Mouse (Mus musculus): Measurements from ENCODE around the gene Glmp.
A peak's percentile ranks its signal among the peaks of the same experiment; 100 is the strongest.
"Not testable (repeated sequence)": the region's sequence is repeated elsewhere in the genome, so short reads cannot be mapped to it uniquely, and the experiment has no call there.

The Glmp gene

DNA sequence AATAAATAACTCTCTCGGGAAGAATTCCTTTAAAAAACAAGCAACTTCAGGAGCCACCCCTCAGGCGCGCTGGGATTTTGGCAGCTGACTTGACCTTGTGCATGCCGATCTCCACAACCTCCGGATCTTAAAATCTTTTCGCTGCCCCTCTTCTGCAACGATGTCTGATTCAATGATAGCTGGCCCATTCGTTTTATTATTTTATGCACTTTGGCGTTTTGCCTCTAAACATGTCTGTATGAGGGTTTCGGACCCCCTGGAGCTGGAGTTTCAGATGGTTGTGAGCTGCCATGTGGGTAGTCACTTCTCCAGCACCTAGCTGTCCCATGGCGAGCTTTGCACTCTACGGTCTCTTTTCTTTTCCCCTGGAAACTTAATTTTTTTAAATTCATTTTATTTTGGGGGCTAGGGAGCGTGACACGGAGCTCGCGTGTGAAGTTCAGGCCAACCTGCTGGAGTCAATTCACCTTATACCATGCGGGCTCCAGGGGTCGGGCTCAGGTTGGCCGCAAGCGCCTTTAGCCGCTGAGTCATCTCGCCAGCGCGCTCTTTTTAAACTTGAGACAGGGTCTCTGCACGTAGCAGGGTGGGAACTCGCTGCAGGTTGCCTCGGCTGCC is 10.7 kb downstream of the Glmp start:
- DNase-seq (ENCODE audit: low spot score in 2 of 2) = no peak

DNA sequence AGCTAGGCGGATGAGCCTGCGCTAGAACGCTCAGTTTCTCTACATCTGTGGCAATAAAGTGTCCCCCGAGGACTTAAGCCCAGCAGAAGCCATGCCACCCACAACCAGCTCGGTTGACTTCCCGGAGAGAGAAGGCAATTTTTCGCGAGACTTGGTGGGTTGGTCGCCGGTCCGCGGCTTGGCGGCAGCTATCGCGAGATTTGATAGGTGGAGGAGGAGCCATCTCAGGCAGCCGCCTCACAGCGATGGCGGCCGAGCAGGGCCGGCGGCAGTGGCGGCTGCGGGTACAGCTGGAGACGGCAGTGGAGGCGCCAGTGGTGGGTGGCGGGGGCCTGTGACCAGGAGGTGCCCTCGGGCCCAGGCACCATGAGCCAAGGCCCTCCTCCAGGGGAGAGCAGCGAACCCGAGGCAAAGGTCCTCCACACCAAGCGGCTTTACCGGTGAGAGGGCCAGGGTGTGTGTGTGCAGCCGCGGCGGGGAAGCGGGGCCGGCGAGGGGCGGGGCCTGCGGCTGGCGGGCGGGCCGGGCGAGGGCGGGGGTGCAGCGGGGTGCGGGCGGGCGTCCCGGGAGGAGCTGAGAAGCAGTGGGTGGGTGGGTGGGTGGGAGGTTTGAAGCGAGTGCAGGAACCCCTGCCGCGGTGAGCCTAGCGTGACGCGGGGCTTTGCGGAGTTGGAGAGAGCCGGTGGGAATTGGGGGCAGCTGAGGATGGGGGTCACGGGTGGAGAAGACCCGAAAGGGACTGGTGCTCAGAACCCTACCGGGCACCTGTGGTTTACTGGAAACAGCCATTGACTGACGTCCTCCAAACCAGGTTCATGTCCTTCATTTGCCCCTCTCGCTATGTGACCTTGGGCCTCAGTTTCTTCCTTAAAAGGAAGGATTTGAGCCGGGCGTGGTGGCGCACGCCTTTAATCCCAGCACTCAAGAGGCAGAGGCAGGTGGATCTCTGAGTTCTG is 11.5 kb downstream of the Glmp start, which contains the start of the genes Tmem79 and Smg5:
TSS of gene Tmem79 (minus strand) at position 91 of the 956 bp plus-strand sequence.
TSS of gene Smg5 (plus strand) at position 203 of the 956 bp plus-strand sequence.
- peak; percentile 88 to 95 for DNase-seq (ENCODE audit: low spot score in 2 of 2)

DNA sequence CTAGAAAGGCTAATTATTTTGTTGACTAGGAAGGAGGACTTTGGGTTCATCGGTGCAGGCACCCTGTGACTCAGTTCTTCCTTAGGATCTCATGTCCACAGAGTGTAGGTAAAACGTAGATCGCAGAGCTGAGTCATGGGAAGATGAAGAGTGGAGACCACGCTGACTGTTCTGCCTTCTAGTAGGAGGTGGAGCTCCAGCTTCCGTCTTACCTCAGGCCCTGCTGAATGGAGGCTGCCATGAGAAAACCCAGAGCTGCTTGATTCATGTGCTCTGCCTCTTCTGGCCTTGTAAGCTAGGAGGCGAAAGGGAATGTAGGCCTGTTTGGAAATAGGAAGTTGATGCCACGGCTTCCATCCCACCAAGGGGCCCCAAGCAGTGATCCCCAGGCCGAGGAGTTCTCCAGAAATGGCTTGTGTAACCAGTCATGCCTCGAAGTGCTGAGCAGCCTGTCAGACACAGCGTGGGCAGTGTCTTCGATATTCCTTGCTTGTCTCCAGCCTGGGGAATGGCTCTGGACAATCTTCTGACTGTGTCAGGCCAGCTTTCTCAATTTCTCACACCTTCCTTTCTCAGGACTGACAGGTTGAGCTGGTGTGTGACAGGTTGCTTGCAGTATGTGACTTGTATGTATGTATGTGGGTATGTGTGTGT is 12.7 kb downstream of the Glmp start:
- no peak for DNase-seq (ENCODE audit: low spot score in 2 of 2)

DNA sequence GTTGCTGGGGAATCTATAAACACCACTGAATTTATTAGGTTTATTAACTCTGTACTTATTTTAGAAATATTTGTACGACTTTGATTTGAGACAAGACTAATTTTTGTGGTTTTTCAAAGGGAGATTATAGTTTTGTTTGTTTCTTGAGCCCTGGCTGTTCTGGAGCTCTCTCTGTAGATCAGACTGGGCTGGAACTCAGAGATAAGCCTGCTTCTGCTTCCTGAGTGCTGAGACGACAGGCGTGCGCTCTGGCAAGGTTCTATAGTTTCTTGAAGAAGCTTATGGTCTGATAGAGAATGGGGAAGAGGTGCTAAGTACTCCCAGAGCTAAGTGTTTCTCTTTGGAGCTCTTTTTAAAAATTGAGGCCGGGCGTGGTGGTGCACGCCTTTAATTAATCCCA is 13.5 kb downstream of the Glmp start:
- DNase-seq (ENCODE audit: low spot score in 2 of 2) = no peak

DNA sequence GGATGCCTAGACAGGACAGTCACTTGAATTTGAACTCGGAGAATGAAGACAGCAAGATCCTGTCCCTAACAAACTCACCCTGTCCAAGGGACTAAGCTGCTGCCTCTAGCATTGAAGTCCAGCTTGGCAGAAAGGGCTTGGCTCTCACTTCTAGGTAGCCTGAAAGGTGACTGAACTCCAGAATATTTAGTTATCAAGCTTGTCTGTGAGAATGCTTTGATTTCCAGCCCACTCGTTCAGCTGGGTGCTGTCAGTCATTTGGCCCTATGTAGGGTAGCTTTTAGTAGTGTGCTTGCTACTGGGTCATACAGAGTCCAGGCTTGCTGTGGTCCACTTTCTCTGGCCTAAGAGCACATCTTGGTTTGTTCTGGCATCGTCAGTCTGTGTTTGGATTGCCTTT is 14.2 kb downstream of the Glmp start:
- no peak for DNase-seq (ENCODE audit: low spot score in 2 of 2)

DNA sequence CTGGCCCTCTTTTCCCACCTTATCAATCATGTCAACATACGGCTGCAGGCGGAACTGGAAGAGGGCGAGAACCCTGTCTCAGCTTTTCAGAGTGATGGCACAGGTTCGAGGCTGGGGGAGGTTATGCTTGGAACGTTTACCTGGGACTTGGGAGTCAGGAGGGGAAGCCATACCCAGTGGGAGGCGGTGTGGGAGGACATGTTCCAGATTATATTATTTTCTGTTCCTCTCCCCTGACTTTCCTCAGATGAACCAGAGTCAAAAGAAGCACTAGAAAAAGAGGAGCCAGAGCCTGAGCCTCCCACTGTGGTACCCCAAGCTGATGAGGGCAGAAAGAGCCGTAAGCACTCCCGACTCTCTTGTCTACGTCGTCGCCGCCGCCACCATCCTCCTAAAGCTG is 25.9 kb downstream of the Glmp start:
- no peak for DNase-seq (ENCODE audit: low spot score in 2 of 2)

DNA sequence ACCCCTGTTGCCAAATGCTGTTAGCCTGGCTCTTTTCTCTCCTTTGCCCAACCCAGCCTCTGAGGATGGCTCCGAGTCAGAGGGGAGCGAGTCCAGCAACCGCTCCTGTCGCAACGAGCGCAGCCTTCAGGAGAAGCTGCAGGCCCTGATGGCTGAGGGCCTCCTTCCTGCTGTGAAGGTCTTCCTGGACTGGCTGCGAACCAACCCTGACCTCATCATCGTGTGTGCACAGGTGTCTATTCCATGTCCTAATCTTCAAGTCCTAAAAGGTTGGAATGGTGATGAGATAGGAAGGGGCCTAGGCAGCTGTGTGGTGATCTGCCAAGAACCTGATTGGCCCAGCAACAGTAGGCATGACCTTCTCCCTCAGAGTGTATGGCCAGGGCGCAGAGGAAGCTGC is 28.1 kb downstream of the Glmp start:
- no peak for DNase-seq (ENCODE audit: low spot score in 2 of 2)

DNA sequence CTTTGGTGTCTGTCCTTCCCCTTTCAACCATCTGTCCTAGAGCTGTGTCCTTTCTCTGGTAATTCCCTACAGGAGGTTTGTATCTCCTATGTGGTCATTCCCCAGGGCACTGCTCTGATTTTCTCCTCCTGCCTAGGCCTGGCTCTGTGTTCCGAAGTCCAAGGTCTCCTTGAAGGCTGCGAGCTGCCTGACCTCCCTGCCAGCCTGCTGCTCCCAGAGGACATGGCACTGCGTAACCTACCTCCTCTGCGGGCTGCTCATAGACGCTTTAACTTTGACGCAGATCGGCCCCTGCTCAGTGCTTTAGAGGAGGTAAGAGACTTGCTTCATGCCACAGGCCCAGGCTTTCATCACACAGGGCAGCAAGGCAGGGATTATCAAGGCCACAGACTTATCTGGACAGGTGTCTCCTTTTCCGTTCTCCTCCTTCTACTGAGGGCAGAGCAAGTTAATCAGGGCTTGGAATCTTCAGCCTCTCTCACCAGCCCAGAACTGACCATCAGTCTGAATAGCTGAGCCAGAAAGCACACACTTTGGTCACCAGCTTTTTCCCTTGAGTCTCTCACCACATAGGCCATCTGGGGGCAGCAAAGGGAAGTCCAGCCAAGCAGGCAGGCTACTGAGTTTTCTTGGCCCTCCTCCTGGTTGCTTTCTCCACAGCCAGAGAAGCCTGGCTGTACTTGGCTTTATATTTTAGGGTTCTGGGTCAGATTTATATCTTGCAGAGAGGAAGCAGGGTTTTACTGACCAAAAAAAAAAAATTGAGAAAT is 29.8 kb downstream of the Glmp start:
- DNase-seq (ENCODE audit: low spot score in 2 of 2) = no peak

DNA sequence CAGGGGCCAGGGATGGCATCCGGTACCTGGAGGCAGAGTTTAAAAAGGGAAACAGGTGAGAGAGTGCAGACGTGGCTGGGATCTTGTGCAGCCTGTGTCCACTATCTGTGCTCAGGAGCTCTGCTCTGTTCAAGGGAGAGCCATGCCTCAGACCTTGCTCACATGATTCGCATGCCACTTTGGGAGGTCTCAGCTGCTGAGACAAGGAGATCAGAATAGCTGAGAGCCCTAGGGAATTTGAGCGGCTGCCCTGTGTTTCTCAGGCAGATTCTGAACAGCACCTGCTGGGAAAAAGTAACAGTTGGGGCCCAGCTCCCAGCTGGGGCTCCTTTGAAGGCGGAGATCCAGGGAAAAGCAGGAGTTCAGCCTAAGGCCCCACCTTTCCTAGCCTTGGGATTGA is 34.8 kb downstream of the Glmp start:
- DNase-seq (ENCODE audit: low spot score in 2 of 2) = no peak

DNA sequence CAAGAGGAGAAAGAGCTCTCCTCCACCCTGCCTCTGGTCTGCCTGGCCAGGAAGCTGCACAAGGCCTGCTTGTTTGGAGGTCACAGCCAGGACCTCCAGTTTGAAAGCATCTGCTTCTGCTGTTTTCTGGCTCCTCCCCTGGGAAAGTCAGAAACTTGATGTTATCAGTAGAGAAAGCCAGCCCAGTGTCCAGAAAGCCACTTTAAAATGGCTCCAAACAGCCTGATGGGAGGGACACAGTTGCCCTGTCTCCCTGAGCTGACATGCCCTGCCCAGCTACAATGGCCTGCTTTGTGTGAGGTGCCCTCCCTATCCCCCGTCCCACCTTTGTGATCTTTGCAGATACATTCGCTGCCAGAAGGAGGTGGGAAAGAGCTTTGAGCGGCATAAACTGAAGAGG is 35.2 kb downstream of the Glmp start:
- DNase-seq (ENCODE audit: low spot score in 2 of 2) = no peak

DNA sequence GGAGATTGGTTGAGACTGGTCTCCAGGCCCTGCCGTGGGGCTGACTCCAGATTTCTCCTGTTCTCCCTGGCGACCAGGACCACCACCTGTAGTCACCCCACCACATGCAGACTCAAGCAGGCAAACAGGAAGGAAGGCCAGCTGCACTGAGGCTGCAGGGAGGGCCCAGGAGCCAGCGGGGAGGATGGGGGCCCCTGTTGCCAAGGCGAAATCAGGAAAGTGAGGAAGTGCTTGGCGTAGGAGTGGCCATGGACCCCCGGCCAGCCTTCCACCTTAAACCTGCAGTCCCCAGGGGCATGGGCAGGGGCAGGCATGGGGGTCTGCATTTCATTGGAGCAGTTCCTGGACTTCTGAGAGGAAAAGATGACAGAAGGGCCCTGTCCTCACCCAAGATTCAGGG is 36.3 kb downstream of the Glmp start:
- DNase-seq (ENCODE audit: low spot score in 2 of 2) = no peak

DNA sequence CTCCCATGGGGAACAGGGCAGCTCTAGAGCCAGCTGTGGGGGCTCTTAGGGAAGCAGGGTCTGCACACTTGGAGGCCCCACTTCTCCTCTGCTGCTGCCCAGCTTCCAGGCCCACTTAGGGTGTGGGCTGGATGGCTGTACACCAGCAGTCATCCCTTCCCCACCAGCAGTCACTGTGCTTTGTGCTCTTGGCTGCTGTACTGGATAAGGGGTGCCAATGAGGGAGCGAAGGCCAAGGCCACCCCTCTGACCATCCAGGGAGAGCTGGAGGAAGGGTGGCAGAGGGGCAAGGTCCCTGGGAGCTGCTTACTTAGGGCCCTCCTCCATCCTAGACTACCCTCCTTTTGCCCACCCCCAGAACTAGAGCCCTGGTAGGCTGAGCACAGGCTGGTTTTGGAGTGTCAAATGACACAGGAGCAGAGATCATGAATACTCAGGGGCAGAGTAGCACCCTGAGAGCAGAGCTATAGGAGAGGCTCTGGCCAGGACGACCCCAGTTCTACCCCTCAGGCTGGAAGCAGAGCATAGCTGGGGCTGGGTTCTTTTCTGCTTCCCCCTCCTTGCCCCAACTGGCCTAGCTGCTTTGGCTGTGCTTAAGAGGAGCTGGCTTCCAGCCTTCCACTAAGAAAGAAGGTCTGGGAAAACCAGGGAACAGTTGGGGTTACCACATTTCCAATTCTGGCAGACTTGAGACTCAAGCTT is 36.9 kb downstream of the Glmp start:
- no peak for DNase-seq (ENCODE audit: low spot score in 2 of 2)

DNA sequence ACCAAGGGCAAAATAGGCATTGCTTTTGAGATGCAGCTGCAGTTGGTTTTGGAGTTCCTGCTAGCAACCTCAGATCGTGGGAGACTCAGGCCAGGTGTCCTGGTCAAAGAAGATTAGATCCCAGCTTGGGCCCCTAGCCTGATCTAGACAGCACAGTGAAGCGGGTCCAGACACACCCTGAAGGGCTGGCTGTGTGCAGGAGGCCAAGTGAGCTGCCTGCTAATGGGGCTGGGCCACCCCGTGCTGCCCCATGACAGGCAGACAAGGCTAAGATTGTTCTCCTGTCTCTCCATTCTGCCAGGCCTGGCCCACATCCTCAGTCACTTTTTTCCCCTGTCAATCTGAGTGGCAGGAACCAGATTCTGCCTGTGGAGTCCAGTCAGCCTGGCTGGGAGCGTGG is 38.9 kb downstream of the Glmp start:
- DNase-seq (ENCODE audit: low spot score in 2 of 2) = no peak

DNA sequence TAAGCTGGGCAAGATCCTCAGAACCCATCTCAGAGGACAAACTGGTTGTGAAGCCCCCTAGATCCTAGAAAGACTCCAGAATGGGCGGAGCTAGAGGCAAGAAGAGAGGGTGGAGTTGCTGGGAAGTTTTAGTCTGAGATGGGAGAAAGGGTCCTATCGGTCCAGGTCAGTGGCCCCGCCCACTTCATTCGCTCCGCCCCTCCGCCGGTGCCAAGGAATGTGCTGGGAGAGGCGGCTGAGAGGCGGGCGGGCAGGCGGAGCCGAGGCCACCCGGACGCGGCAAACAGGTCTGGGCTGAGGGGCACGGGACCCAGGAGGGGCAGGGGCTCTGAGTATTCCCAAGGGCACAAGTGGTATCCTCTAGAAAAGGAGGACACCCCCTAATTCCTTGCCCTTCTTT is 39.5 kb downstream of the Glmp start, which contains the start of gene Paqr6:
TSS of gene Paqr6 (plus strand) at position 248 of the 400 bp plus-strand sequence.
- peak in 1 of 2 experiments; percentile 50 for DNase-seq (ENCODE audit: low spot score in 2 of 2)

DNA sequence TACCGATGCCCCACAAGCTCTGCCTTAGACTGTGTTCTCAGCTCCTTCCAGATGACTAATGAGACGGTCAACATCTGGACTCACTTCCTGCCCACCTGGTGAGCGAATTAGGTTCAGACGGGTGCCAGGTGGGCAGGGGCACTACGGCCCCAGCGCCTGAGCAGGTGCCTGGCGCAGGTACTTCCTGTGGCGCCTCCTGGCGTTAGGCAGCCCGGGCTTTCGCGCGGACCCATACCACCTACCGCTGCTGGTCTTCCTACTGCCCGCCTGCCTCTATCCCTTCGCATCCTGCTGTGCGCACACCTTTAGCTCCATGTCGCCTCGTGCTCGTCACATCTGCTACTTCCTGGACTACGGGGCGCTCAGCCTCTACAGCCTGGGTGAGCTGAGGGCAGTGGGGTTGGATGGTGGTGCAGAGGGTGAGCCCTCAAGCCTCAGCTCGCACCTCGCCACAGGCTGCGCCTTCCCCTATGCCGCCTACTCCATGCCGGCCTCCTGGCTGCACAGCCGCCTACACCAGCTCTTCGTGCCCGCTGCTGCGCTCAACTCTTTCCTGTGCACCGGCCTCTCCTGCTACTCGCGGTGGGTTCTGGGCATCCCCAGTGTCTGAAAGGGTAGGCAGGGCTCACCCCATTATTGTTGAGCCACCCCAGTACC is 41.0 kb downstream of the Glmp start:
- DNase-seq (ENCODE audit: low spot score in 2 of 2) = no peak

DNA sequence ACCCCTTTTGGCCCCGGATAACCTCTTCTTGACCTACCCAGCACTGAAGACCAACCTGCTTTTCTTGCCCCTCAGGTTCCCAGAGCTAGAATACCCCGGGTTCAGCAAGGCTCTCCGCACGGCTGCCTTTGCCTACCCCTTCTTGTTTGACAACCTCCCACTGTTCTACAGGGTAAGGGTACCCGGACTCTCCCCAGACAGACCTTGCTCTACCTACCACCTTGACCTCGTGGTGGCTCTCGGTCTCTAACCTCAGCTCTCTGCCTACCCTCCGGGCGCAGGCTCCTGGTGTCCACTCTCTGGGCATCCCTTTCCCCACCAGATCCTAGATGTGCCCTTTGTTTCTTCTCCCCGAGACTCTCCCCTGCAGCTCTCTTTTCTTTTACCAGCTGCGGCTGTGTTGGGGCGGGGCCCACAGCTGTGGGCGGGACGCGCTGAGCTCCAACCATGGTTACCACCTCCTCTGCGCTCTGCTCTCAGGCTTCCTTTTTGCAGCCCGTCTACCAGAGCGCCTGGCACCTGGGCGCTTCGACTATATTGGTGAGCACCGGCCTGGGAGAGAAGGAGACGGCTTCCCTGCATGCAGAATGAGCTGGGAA is 42.1 kb downstream of the Glmp start:
- DNase-seq (ENCODE audit: low spot score in 2 of 2) = not testable (repeated sequence)

DNA sequence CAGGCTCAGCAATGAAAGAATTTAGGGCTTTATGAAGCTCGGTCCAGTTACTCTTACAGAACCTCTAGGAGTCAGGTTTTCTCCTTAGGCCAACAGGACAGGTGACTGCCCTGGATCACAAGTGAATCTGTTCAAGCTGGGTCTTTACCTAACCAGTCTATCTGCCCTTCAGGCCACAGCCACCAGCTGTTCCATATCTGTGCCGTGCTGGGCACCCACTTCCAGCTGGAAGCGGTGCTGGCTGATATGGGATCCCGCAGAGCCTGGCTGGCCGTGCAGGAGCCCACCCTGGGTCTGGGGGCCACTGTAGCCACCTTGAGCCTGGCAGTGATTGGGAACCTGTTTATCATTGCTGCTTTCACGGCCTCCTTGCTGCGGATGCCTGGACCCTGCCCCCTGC is 42.7 kb downstream of the Glmp start:
- not testable (repeated sequence) for DNase-seq (ENCODE audit: low spot score in 2 of 2)

DNA sequence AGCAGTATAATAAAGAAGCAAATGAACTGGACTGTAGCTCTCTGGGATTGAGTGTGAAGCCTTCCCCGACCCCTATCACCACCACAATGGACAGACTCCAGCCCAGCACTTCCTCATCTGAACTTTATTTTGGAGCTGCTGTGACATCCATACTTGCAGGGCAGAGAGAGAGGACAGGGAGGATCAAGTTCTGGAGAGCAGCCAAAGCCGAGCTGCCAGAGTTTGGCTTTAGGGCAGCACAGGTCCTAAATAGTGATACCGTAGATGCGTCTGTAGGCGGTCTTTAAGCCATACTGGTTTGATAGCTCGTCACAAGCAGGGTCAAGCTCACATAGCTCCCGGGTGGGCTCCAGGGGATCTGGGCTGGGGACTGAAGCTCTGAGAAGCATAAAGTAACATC is 43.7 kb downstream of the Glmp start:
- not testable (repeated sequence) for DNase-seq (ENCODE audit: low spot score in 2 of 2)

DNA sequence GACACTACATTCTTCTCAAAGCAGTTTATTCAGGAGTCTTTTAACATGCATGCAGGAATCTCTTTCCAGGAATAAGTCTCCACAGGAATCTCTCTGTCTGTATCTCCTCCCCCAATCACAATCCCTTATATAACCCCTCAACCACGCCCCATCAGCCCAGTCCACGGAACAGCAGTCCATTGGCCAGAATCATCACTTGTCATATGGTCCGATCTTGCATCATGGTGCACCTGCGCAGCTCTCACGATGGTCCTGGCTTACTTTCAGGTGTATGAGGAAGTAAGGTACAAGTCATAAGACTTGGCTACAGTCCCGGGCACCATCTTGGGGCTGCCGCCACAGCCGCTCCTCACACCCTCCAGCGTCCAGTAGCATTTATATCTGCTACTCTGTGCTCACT is 47.8 kb downstream of the Glmp start, which contains the start of gene Bglap3:
TSS of gene Bglap3 (minus strand) at position 101 of the 400 bp plus-strand sequence.
- DNase-seq (ENCODE audit: low spot score in 2 of 2) = not testable (repeated sequence)

Measured in cerebellum, postnatal 4 days (tissue).